Mouse (Mus musculus): ENCODE results near the gene Hoxa4.
A peak's percentile ranks its signal among the peaks of the same experiment; 100 is the strongest.

Gene Hoxa4

GRCm38 (mm10) chr6:52216691-52217458 is 25.3 kb upstream of the Hoxa4 start:
- DNase-seq (ENCODE audit: low spot score) = peak; percentile 8

DNA sequence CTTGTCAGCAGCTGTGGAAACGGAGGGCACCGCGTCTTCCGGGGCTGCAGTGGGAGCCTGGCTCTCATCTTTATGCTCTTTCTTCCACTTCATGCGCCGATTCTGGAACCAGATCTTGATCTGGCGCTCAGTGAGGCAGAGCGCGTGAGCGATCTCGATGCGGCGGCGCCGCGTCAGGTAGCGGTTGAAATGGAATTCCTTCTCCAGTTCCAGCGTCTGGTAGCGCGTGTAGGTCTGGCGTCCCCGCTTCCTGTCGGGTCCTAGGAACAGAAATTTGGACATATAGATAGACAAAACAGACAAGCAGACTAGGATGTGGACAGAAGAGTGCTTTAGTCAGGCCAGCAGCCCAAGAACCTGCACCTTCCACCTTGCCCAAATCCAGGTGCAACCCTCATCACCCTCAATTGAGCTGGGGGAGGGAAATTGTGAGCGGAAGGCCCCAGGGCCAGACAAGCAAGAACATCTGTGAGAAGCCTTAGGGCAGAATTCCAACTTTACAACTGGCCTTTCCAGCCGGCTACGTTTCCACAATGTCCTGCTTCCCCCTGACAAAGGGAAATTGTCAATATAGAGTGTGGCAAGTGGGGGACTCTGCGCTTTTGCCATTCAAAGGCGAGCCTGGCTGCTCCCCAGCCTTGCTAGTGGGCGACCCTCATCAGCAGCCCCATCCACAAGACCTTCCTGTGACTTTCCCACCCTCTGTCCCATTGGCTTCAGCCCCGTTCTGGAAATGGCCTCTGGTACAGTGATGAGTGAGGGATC is 24.4 kb upstream of the Hoxa4 start:
- DNase-seq (ENCODE audit: low spot score) = peak; percentile 8

- DNase-seq (ENCODE audit: low spot score) = no peak
Observed at GRCm38 (mm10) chr6:52215070-52215469, 23.5 kb upstream of the Hoxa4 start.

DNA sequence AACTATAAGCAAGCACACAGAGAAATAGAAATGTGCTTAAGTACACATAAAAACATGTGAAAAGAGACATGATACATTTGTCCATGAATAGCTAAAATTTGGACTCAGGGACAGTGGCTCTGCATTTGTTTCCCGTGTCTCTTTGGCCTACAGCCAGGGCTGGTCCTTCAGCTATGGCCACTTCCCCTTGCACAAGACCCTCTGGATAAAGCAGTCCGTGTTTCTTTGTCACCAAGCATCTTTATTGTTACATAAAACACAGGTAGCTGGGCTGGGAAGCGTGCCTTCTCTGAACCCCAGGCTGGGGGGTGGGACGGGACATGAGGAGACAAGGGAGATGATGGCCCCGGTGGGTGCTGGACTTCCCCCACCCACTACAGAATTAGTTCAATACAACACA is 22.7 kb upstream of the Hoxa4 start:
- no peak for DNase-seq (ENCODE audit: low spot score)

DNA sequence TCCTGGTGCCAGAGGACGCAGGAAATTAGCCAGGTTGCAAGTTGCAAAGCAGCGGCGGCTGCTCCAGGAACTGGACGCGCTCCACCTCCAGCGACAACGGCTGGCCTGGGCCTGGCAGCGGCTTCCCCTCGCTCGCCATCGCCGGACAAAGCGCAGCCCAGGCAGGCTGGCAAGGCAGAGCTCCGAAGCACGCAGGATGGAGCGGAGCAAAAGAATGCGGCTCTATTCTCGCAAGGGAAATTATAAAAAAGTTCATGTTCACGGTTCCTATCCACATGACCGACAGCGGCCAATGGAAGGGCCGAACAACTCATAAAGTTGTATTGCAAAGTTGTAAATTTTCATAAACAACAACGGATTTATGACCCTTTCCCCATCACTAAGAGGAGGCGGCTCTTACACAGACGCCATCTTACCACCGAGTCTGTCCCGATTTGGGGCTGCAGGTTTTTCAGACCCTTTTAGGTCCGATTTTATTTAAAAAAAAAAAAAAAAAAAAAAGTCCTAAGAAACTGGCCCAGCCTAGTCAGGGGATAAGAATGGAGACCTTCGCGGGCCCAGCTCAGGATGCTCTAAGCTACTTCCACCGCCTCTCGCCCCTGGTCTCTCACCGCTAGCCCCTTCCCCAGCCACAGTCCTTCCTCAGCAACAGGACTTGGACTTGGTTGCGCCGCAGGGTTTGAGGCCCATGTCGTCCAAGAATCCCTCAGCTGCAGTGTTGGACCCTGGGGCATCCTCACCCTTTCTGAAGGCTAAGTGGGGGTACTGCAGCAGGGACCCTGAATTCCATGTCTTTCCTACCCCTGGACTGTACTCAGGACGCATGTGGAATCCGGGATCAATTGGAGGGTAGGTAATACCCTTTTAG is 21.8 kb upstream of the Hoxa4 start, which contains the start of the genes Hoxa3 and Gm28308:
TSS of gene Hoxa3 (minus strand) at position 218 of the 868 bp plus-strand sequence.
TSS of gene Gm28308 (minus strand) at position 221 of the 868 bp plus-strand sequence.
- DNase-seq (ENCODE audit: low spot score) = no peak

DNA sequence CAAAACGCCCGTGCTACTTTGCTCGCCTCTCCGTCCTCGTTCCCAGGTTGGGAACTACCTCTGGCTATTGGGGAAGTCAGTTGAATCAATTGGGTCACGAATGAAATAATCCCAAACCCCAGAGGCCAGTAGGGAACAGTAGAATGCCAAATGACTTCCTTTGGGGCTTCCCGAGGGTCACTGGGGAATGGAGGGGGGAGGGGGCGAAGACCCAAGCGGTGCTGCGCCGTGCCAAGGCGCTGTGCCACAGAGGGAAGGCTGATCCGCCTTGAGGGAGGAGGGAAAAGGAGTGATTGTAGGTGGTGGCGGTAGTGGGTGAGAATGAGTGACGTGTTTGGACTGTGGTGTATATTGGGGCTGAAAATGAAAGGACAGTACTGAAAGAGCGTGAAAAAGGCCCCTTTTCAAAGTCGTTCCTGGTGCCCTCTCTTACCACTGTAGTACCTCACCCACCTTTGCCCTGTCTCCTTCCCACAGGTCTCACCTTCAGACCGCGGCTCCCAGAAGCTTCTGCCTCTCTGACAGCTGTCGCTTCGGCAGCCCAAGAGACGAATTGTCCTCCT is 21.1 kb upstream of the Hoxa4 start:
- DNase-seq (ENCODE audit: low spot score) = no peak

- DNase-seq (ENCODE audit: low spot score) = no peak
Observed at GRCm38 (mm10) chr6:52211961-52212360, 20.4 kb upstream of the Hoxa4 start.

GRCm38 (mm10) chr6:52211170-52211935 is 19.8 kb upstream of the Hoxa4 start:
- no peak for DNase-seq (ENCODE audit: low spot score)

- no peak for DNase-seq (ENCODE audit: low spot score)
Observed at GRCm38 (mm10) chr6:52209685-52210046, 18.1 kb upstream of the Hoxa4 start.

DNA sequence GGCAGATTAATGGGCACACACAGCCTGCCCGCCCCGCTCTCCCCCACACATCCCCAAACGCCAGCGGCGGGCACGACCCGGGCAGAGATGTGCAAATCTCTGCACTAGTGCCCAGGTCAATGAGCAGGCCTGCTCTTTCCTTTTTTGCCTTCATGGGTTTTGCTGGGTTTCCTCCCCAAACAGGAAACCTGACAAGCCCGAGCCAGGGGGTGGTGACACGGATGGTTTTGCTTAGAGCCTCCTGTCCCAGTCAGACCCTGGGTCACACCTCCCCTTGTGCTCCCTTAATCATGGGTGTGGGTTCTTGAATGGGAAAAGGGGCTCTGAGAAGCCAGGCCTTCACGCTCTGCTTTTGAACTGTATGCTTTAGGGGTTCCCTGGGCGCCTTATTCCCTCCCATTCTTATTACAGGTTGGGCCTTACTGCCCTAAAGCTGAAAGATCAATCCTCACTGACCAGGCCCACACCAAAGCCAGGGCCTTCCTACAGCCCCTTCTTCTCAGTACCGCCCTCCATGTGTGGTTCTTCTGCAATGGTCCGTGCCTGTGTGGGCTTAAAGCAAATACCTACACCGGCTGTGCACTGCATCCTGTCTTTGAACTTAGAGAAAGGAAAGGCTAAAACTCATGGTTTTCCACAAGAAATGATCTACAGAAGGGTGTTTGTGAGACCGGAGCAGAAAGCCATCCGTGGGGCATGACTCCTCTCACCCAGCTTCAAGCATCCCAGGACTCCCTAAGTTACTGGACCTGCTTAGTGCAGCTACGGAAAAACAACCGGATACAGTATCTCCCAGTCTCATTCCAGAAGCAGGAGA is 17.5 kb upstream of the Hoxa4 start:
- no peak for DNase-seq (ENCODE audit: low spot score)

- no peak for DNase-seq (ENCODE audit: low spot score)
Observed at GRCm38 (mm10) chr6:52208072-52208867, 16.7 kb upstream of the Hoxa4 start, which contains the start of gene Hoxa6. Gene Hoxa6 (minus strand): TSS chr6:52208722.

DNA sequence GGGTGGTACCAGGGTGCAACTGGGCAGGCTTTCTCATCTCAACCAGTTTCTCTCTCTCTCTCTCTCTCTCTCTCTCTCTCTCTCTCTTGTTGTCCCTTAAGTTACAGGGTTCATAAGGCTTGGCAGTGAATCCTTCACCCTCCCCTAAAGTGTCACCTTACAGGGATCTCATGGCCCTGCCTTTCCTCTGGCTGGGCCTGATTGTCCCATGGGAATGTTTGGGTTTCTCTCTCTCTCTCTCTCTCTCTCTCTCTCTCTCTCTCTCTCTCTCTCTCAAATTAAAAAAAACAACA is 16.1 kb upstream of the Hoxa4 start:
- no peak for DNase-seq (ENCODE audit: low spot score)

- no peak for DNase-seq (ENCODE audit: low spot score)
Observed at GRCm38 (mm10) chr6:52206882-52207683, 15.5 kb upstream of the Hoxa4 start.

GRCm38 (mm10) chr6:52205638-52206621 is 14.4 kb upstream of the Hoxa4 start:
- DNase-seq (ENCODE audit: low spot score) = no peak

DNA sequence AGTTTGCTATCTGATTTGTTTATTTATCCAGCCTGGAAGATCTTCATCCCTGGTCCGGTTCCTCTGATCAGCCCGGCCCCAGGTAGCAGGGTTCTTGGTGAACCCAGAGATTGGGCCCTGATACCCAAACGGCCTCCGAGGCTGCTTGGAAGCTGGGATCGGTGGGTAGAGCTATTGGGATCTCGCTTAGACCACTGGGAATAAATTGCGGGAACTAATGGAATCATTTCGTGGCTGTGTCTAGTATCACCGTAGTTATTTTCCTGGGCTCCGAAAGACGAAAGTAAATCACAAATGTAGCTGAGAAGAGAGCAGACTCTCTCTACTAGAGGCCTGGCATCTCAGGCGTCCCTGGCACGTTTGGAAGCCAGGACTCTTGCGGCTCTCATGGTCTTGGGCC is 13.7 kb upstream of the Hoxa4 start:
- DNase-seq (ENCODE audit: low spot score) = no peak

- DNase-seq (ENCODE audit: low spot score) = no peak
Observed at GRCm38 (mm10) chr6:52204050-52204752, 12.6 kb upstream of the Hoxa4 start, which contains the start of gene Hoxa5. Gene Hoxa5 (minus strand): TSS chr6:52204587.

All from urinary bladder, postnatal 10 days (tissue).